ENCODE assay signal across 8 mouse cellular contexts in the genomic region with DNA sequence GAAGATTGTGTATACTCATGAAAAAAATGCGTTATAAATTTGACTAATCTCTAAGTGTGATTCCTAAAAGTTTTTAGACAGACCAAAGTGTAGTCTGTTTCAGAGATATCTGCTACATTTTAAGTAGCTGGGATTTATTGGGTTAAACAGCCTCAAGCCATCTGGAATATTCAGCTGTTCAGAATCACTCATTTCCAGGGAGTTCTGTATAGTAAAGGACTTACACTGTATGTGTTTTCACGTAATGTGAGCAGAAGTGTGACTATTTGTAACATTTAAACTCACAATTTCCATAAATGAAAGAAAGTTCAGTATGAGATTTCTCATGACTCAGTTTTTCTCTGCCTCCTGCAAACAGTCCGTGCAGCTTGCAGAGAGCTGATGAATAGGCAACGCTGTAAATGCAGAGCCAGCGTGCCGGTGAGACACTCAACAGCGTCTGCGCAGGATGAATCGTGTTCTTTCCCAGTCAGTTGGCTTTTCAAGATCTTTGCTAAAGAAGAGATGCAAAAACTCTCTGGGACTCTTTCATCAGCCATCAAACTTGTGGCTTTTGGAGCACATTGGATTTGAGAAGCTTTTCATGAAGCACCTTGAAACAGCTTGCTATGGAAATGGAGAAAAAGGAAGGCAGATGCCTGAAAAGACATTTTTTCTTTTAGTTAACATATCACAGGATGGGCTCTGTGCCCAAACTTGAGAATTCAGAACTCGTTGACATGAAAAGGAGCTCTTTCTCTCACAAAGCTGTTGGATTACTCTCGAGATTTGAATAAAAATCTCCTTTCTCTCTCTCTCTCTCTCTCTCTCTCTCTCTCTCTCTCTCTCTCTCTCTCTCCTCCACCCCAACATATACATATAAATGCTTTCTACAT.
DNase-seq lines count a peak whose midpoint lies in the region; ATAC-seq lines count a peak whose summit lies in the region.
"Had no signal": no experiment of that assay in that cellular context is flagged by ENCODE, and none has a peak within 500 bp of the region (broad histone marks: within the 10 kb centered on the region; RNA-seq: fewer than 3 reads in every experiment).

No protein-coding gene starts in this region.

- H3K4me3 ChIP-seq in midbrain, embryonic 15.5 days: peak overlapping the region; percentile 19
- H3K4me3 ChIP-seq: megakaryocyte, embryonic 14.5 days had no signal

- H3K27ac ChIP-seq in midbrain, embryonic 15.5 days: peak overlapping the region; percentile 58

- H3K9me3 ChIP-seq in midbrain, embryonic 15.5 days: no peaks in the 10 kb centered on the region
- H3K9me3 ChIP-seq: megakaryocyte, embryonic 14.5 days had no signal

- peak; percentile 13 for DNase-seq in urinary bladder, postnatal 14 days (ENCODE audit: low spot score)
- DNase-seq in urinary bladder, postnatal 36 days (ENCODE audit: low spot score in 2 of 2): no peak
- DNase-seq in frontal cortex, postnatal 14 days (ENCODE audit: low spot score in 2 of 2): peak; percentile 35 to 37
- peak; percentile 30 for DNase-seq in layer of hippocampus, adult 9-10 months (ENCODE audit: low spot score)
- no peak for DNase-seq in natural killer cell, adult 2 months (ENCODE audit: low spot score in 2 of 2)
- no peak for DNase-seq in spleen, postnatal 14 days (ENCODE audit: low spot score in 2 of 2)

- WGBS in midbrain, embryonic 15.5 days: 14% methylated on average over 11 of the region's 11 CpGs

- H3K4me2 ChIP-seq in midbrain, embryonic 15.5 days: peak overlapping the region; percentile 47

- H3K36me3 ChIP-seq in midbrain, embryonic 15.5 days (replicated peaks): no peaks in the 10 kb centered on the region

- H3K27me3 ChIP-seq in midbrain, embryonic 15.5 days (replicated peaks): no peaks in the 10 kb centered on the region
- H3K27me3 ChIP-seq: megakaryocyte, embryonic 14.5 days had no signal

- peaks cover 14% of the 10 kb centered on the region for H3K4me1 ChIP-seq in midbrain, embryonic 15.5 days
- H3K4me1 ChIP-seq: megakaryocyte, embryonic 14.5 days had no signal

- no peak overlapping the region for H3K9ac ChIP-seq in midbrain, embryonic 15.5 days

- ATAC-seq in midbrain, embryonic 15.5 days (replicated peaks): peak; percentile 86

Comparison
In these comparisons a context has a peak if more than half of its experiments do, and no peak if none do; other contexts are left out.
1. DNase-seq: peak in urinary bladder, postnatal 14 days (single experiment), frontal cortex, postnatal 14 days (2 of 2) and layer of hippocampus, adult 9-10 months (single experiment); none in urinary bladder, postnatal 36 days (0 of 2), natural killer cell, adult 2 months (0 of 2) and spleen, postnatal 14 days (0 of 2).